Mouse (Mus musculus) heart, adult 2 months (tissue): ENCODE data around the gene Psmg1. TPM values are rescaled to one million over a fixed set of nuclear protein-coding genes. Genes with fewer than 3 reads are reported as not detected.

Experiments used
- DNase-seq, 2 experiments: peaks; one replicate each; pipeline ENCODE4 v3.0.0; 2021
- H3K27ac ChIP-seq: fragments of 200-600 bp; 2 replicates; pipeline ENCODE4 v1.8.1; 2022
- H3K27me3 ChIP-seq: fragments of 200-500 bp; 2 replicates; pipeline ENCODE4 v1.6.1; 2012; ENCODE audit warnings: mild to moderate bottlenecking, low read length, inconsistent platforms, mixed read lengths; ENCODE audit not compliant: control insufficient read depth, insufficient read depth
- H3K36me3 ChIP-seq: fragments of 200-500 bp; 2 replicates; pipeline ENCODE4 v1.6.1; 2012; ENCODE audit warnings: low read length, inconsistent platforms; ENCODE audit not compliant: control insufficient read depth, insufficient read depth
- H3K4me1 ChIP-seq: fragments of 200-500 bp; 2 replicates; pipeline ENCODE4 v1.6.1; 2011; ENCODE audit warnings: low read length; ENCODE audit not compliant: control insufficient read depth, insufficient read depth
- H3K4me3 ChIP-seq: fragments of 200-600 bp; 2 replicates; pipeline ENCODE4 v1.8.1; 2022
- H3K79me2 ChIP-seq: fragments of 200-500 bp; replicated peaks from 2 replicates; pipeline ENCODE4 v1.6.1; 2012; ENCODE audit warnings: mild to moderate bottlenecking, inconsistent platforms, low read length, moderate library complexity, mixed read lengths; ENCODE audit not compliant: control insufficient read depth, insufficient read depth
- H3K9ac ChIP-seq: fragments of 200-500 bp; 2 replicates; pipeline ENCODE4 v1.6.1; 2012; ENCODE audit warnings: low read depth, mild to moderate bottlenecking, control low read depth, inconsistent platforms, low read length, mixed read lengths
- CTCF ChIP-seq: fragments of 200-600 bp; IDR thresholded peaks from 2 replicates; pipeline ENCODE4 v1.8.1; 2022; ENCODE audit warnings: antibody characterized with exemption, mild to moderate bottlenecking, moderate library complexity
- EP300 ChIP-seq: fragments of 200-500 bp; IDR thresholded peaks from 2 replicates; pipeline ENCODE4 v1.6.1; 2011; ENCODE audit warnings: low read depth, low read length, control low read depth; ENCODE audit not compliant: insufficient read depth
- POLR2A ChIP-seq: fragments of 200-500 bp; IDR thresholded peaks from 2 replicates; pipeline ENCODE4 v1.6.1; 2011; ENCODE audit warnings: mild to moderate bottlenecking, low read depth, low read length, control low read depth; ENCODE audit not compliant: insufficient read depth
- WGBS: fragments of 180-500 bp; shearing (Covaris S2); methylation state at CpG from one replicate; pipeline ENCODE4 v1.1.7; 2018; 5-methylcytosine and 5-hydroxymethylcytosine counted together
- intact Hi-C: fragments of 180-260 bp; cut with DNase I; formaldehyde crosslinking; loops from one replicate; pipeline ENCODE4 v1.15.1; 2025
- long read RNA-seq: library from polyadenylated mRNA; stranded (forward); transcript quantifications from one replicate; pipeline ENCODE4 v2.0.0, GENCODE M21; 2021
- polyA plus RNA-seq: library from polyadenylated mRNA; depleted of rRNA; stranded (reverse); fragments of >200 nt; gene quantifications from 2 replicates; pipeline ENCODE4 v1.2.3, GENCODE M21; 2012; rRNA removed
- total RNA-seq, 2 experiments: library from RNA; stranded (reverse); gene quantifications; 2 replicates each; pipeline ENCODE4 v1.2.3; 2021

The Psmg1 gene
- total RNA-seq (10 to 100 TPM; 24.7 to 25.0 TPM), polyA plus RNA-seq (24.4 and 40.0 TPM in 2 replicates)
- long read RNA-seq, transcript Psmg1-201 (7 exons, 1,044 nt) = major isoform, 29 of 29 reads
- long read RNA-seq, partial matches to known transcripts = 0 of 29 reads
- long read RNA-seq, other reads (novel, unspliced or antisense) = 0 of 29 reads

- peak within 1 kb of the TSS; percentile 82 for H3K9ac ChIP-seq
- 1% methylated on average over 60 of the region's 62 CpGs for WGBS
- no peaks in the 10 kb centered on the region for H3K4me1 ChIP-seq
- TF ChIP-seq POLR2A (peak; percentile 93), CTCF (peak; percentile 32), EP300 (peak; percentile 50; the same call in 1 of the 2 replicates)
- H3K36me3 ChIP-seq = no peaks in the 10 kb centered on the region; the same call in none of the 2 replicates
- peak; percentile 95 to 99 for DNase-seq
- H3K27ac ChIP-seq = peak within 1 kb of the TSS; percentile 89
- intact Hi-C loops = loop anchor here (2.0 to 5.0 kb wide), 2 partner anchors 92 to 157 kb away; partner anchors contain the start of genes Brwd1 and Wrb
- no peaks in the 10 kb centered on the region for H3K27me3 ChIP-seq
- peak within 1 kb of the TSS; percentile 79 for H3K4me3 ChIP-seq
- no peaks in the 10 kb centered on the region for H3K79me2 ChIP-seq
These were observed at the start of gene Psmg1 for GRCm38 (mm10) chr16:95990462-95991121. Gene Psmg1 (minus strand): TSS chr16:95990960.

- TF ChIP-seq EP300 = no peak
- Histone ChIP-seq H3K27ac (no peak overlapping the region), H3K79me2 (no peaks in the 10 kb centered on the region), H3K27me3 (no peaks in the 10 kb centered on the region), H3K36me3 (peaks cover 5% of the 10 kb centered on the region), H3K9ac (no peak overlapping the region), H3K4me1 (no peaks in the 10 kb centered on the region), H3K4me3 (no peak overlapping the region)
- DNase-seq = no peak
- 86% methylated on average over 6 of the region's 6 CpGs for WGBS
- intact Hi-C loops = no loop called here
These were observed 48.8 kb upstream of the Psmg1 start for GRCm38 (mm10) chr16:96039538-96039937.

GRCm38 (mm10) chr16:96034473-96034872 lies 43.7 kb upstream of the Psmg1 start:
- DNase-seq = no peak
- no peak for TF ChIP-seq CTCF
- no peak for TF ChIP-seq POLR2A
- TF ChIP-seq EP300 = no peak
- WGBS = 88% methylated on average over 6 of the region's 6 CpGs
- Histone ChIP-seq H3K4me3 (no peak overlapping the region), H3K27me3 (no peaks in the 10 kb centered on the region), H3K79me2 (no peaks in the 10 kb centered on the region), H3K9ac (no peak overlapping the region), H3K27ac (no peak overlapping the region), H3K4me1 (no peaks in the 10 kb centered on the region), H3K36me3 (peaks cover 2% of the 10 kb centered on the region; the same call in 1 of the 2 replicates)
- intact Hi-C loops = no loop called here

GRCm38 (mm10) chr16:96032368-96033043 lies 41.7 kb upstream of the Psmg1 start:
- intact Hi-C loops = no loop called here
- Histone ChIP-seq H3K27ac (no peak overlapping the region), H3K79me2 (no peaks in the 10 kb centered on the region), H3K9ac (no peak overlapping the region), H3K27me3 (no peaks in the 10 kb centered on the region), H3K4me1 (no peaks in the 10 kb centered on the region), H3K4me3 (no peak overlapping the region), H3K36me3 (peaks cover 2% of the 10 kb centered on the region)
- no peak for TF ChIP-seq EP300
- no peak for TF ChIP-seq POLR2A
- TF ChIP-seq CTCF = no peak
- WGBS = 52% methylated on average over 13 of the region's 13 CpGs
- no peak for DNase-seq

- no peak overlapping the region for H3K4me3 ChIP-seq
- DNase-seq = no peak
- 90% methylated on average over 2 of the region's 2 CpGs for WGBS
- no peak overlapping the region for H3K9ac ChIP-seq
- H3K27ac ChIP-seq = no peak overlapping the region
- H3K79me2 ChIP-seq = no peaks in the 10 kb centered on the region
- intact Hi-C loops = no loop called here
- TF ChIP-seq EP300 (no peak), CTCF (peak; percentile 53)
- H3K27me3 ChIP-seq = no peaks in the 10 kb centered on the region
- H3K36me3 ChIP-seq = peaks cover 2% of the 10 kb centered on the region
- H3K4me1 ChIP-seq = no peaks in the 10 kb centered on the region
These were observed 39.8 kb upstream of the Psmg1 start for GRCm38 (mm10) chr16:96030476-96031102.

GRCm38 (mm10) chr16:96026256-96026655 lies 35.5 kb upstream of the Psmg1 start:
- DNase-seq = no peak
- H3K36me3 ChIP-seq = no peaks in the 10 kb centered on the region; the same call in 1 of the 2 replicates
- H3K27ac ChIP-seq = no peak overlapping the region
- no peak for TF ChIP-seq CTCF
- TF ChIP-seq POLR2A = no peak
- no peak for TF ChIP-seq EP300
- intact Hi-C loops = no loop called here
- no peaks in the 10 kb centered on the region for H3K4me1 ChIP-seq
- no peaks in the 10 kb centered on the region for H3K79me2 ChIP-seq
- H3K27me3 ChIP-seq = no peaks in the 10 kb centered on the region
- no peak overlapping the region for H3K4me3 ChIP-seq
- 89% methylated on average over 5 of the region's 5 CpGs for WGBS
- no peak overlapping the region for H3K9ac ChIP-seq
